Mouse (Mus musculus) heart, postnatal 25 days (tissue): ENCODE results near the gene Gm3752. TPM values are rescaled to one million over a fixed set of nuclear protein-coding genes. Genes with fewer than 3 reads are reported as not detected.
"Not testable (repeated sequence)": the region's sequence is repeated elsewhere in the genome, so short reads cannot be mapped to it uniquely, and the experiment has no call there.

Source experiments
- DNase-seq: peaks from one replicate; pipeline ENCODE4 v3.0.0; 2022; ENCODE audit warnings: low spot score
- intact Hi-C: fragments of 180-260 bp; cut with DNase I; formaldehyde crosslinking; loops from one replicate; pipeline ENCODE4 v1.15.1; 2025
- total RNA-seq, 2 experiments: library from RNA; stranded (reverse); gene quantifications; 2 replicates each; pipeline ENCODE4 v1.2.3; 2021

Gene Gm3752
- total RNA-seq = under 1 TPM in 1 of 2 experiments, not detected in 1; 0.22 TPM

DNA sequence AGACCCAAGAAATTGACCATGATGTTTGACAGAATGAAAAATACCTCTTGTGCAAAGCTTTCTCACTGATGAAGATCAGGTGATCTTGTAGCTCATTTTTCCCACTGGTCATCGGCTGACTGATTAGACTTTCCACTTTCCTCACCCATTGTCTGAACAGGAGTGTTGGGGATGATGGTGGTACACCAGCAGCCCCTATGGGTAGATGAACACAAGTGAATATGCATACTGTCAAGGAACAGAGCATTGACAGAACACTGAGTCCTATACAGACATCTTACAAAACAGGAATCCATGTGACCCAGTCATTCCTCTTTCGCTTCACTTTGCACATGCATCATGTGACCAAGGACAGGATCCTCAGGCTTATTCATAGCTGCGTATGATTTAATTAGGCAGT is at the start of gene Gm3752:
Gene Gm3752 (minus strand): TSS at position 101 of the 400 bp plus-strand sequence.
- intact Hi-C loops, DNase-seq: not testable (repeated sequence)

DNA sequence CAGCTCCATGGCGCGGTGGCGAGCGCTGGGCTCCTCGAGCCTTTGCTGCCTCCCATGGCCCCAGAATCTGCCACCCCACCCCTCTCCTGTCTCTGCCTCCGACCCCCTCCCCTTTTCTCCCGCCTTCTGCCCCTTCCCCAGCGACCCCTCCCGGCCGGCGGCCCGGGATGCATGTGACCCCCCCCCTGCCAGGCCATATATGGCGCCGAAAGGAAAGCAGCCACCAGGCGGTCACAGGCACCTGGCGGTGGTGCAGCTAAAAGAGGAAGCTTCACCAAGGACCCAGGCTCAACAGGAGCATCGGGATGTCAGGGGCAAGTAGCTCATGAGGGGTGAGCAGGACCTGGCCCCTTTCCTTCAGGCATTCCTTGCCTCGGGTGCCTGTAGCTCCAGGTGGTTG is 5.2 kb upstream of the Gm3752 start:
- DNase-seq, intact Hi-C loops: not testable (repeated sequence)

DNA sequence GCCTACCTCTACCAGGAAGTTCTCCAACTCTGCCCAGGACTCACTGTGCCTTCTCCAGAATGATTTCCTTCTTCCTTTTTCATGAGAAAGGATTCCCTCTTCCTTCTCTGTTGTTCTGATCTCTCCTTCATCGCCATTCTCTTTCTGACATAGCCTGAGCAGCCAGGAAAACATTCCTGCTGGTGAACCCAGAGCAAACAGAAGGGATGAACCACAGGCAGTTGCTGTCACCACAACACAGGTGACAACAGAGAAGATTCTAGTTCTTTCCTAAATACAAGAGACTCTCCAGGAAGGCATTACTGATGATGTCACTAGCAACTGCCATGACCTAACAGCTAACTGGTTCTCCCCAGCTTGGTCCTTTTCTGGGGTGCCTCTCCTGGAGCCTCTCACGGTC is 32.7 kb downstream of the Gm3752 start, which contains the start of gene Gm3755:
Gene Gm3755 (minus strand): TSS at position 101 of the 400 bp plus-strand sequence.
- intact Hi-C loops = not testable (repeated sequence)

DNA sequence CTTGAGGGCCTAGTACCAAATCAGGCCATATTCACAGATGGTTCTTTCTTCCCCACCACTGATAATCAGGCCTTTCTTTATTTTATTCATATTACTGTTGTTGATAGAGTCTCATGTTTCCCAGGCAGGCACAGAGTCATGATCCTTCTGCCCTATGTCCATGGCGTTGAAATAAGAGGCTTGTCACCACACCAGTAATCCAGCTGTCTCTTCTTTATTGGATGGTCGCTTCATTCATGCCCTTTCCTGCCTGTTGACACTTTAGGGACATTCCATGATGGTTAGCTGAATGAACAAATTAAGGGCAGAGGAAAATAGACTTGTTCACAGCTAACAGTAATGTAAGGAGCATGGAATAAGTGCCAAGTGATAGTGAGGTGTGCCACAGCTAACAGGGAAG is 61.1 kb downstream of the Gm3752 start:
- DNase-seq, intact Hi-C loops: not testable (repeated sequence)

More for the DNA sequence above, 32.7 kb downstream of the Gm3752 start, which contains the start of gene Gm3755:
- not testable (repeated sequence) for DNase-seq

Other genes starting within 250 kb of the Gm3752 start
- not detected for gene Gm3727, start 219.0 kb downstream of the Gm3752 start, total RNA-seq
- under 1 TPM; 0.25 to 0.26 TPM for gene Gm3739, start 168.7 kb downstream of the Gm3752 start, total RNA-seq
- not detected for gene Gm5797, start 151.4 kb downstream of the Gm3752 start, total RNA-seq
- gene Gm8374, start 118.6 kb downstream of the Gm3752 start, total RNA-seq = not detected
- gene Gm3755, start 32.8 kb downstream of the Gm3752 start, total RNA-seq = not detected
- 1 to 10 TPM; 1.3 to 1.8 TPM for gene Gm3558, start 84.8 kb upstream of the Gm3752 start, total RNA-seq
- gene Gm10338, start 111.8 kb upstream of the Gm3752 start, total RNA-seq = not detected
- not detected for gene Gm10128, start 160.2 kb upstream of the Gm3752 start, total RNA-seq